Mouse (Mus musculus) spleen, adult 12 weeks (tissue): ENCODE measurements around the gene Sparcl1.

Experiments
- DNase-seq: peaks from one replicate; pipeline ENCODE4 v3.0.0; 2022; ENCODE audit warnings: low spot score

The Sparcl1 gene

DNA sequence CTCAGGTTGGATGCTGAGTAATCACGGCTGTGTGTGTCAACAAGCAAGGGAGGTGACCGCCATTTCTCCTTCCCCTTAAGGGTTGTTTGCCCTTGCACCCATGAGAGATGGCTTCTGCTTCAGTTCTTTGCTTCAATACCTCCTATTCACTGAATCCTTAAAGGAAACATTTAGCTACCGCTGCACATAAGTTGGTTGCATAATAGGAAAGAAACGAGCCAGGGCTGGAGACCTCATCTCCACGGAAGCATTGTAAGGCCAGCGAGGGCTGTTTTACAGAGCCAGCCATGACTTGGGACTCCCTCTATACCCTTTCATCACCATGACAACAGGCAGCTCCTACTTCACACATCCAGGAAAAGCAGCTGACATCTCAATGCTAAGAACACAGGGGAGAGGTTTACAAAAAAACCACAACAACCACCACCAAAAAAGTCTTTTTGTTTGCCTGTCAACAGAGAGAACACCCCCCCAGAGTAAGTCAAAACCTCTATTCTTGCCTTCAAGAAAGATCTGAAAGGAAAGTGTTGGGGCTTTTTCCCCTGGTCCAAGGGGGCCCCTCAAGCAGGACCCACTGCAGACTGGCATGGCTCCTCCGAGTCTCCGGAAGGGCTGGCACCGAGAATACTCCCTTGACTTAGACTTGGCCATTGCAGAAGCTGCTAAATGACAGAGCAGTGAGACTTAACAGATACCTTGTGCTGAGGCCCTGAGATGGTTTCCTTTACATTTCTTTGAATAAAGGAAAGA, 3.2 kb downstream of the Sparcl1 start:
- no peak for DNase-seq

DNA sequence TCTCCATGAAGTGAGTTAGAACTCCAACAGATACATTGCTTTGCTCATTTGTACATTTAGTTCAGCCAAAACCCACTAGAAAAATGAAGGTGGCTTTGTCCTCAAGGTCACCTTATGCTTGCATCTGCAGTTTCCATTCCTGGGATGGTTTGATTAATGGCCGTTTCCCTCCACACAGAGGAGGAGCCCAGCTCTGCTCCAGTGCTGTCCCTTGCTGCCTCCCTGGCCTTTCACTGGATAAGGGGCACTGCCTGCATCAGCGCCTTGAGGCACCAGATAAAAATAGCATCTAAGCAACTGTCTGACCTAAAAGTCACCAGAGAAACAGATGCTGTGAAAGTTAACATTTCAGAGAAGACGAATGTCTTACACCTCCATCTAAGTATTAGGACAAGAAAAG, 4.0 kb downstream of the Sparcl1 start:
- no peak for DNase-seq

DNA sequence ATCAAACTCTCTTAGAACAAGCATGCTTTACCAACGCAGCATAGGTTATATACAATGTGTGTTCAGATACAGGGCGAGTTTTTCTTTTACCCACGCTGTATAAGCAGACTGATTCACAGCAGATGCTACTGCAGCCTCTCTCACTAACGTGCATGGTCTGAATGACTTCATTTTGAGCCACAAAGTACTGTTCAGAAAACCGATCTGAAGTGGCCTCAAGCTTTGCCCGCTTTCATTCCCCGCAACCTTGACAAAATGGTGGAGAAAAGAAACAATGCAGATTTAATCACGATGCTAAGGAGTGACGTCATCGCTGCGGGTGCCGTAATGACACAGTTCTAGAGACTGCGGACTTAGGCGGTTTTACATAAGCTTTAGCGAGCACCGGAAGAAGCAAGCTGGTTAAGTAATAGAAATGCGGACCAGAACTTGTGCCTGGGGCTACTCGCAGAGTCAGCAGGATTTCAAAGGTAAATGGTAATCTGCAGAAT, 4.6 kb downstream of the Sparcl1 start:
- no peak for DNase-seq

DNA sequence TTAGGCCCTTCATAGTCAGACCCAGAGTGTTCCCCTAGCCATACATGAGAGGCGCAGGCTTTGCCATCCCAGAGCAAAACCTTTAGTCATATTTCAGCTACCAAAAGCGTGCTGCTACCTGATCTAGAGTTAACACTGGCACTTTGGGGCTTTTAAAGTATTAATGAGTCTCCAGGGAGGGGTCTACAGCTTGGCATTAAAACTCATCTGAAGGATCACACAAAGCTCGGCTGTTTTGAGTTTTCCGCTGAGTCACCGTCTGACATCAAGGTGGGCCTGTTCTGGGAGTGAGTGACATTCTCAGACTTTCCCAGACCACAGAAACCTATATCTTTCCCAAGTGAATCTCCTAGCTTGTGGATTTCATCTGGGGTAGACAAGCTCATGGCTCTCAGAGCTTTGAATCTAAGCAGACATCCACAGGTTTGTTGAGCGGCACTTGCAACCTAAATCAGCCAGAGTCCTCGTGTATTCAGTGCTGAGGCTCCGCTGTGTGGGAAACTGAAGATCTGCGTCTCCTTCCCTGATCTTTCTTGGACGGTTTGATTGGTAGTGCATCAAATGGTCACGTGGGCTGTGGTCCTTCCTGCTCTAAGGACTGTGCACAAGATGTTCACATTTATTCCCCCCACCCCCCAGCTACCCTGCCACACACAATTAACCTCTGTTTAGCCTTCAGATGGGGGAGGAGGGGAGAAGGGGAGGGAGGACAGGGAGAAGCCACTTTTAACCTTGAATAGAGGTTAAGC, 5.2 kb downstream of the Sparcl1 start:
- DNase-seq = no peak

DNA sequence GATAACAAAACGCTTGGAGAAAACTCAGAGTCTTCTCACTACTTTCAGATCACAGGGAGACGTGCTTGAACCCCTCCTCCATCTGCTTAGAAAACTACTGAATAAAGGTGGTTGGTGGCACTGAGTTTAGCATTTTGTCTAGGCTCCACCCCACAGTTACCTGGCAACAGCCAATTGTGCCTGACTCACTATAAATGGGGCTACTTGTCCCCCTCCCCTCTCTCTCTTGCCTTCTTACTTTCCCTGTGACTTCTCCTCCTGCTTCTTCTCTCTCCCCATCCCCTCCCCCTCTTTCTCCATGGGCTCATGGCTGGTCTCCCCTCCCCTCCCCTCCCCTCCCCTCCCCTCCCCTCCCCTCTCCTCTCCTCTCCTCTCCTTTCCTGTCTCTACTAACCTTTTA, 9.4 kb downstream of the Sparcl1 start:
- no peak for DNase-seq

DNA sequence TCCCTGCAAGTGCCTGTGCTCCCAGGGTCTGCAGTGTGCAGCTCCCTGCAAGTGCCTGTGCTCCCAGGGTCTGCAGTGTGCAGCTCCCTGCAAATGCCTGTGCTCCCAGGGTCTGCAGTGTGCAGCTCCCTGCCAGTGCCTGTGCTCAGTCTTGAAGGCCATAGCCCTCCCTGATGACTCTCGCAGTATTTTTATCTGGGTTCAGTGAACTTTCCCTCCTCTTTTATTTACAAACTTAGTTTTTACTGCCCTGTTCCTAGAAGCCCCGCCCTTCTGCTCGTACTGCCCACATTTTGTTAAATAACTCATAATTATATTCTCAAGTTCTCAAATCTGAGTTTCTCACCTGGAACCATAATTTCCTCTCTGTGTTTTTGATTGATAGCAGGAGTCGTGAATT, 10.4 kb downstream of the Sparcl1 start:
- no peak for DNase-seq

DNA sequence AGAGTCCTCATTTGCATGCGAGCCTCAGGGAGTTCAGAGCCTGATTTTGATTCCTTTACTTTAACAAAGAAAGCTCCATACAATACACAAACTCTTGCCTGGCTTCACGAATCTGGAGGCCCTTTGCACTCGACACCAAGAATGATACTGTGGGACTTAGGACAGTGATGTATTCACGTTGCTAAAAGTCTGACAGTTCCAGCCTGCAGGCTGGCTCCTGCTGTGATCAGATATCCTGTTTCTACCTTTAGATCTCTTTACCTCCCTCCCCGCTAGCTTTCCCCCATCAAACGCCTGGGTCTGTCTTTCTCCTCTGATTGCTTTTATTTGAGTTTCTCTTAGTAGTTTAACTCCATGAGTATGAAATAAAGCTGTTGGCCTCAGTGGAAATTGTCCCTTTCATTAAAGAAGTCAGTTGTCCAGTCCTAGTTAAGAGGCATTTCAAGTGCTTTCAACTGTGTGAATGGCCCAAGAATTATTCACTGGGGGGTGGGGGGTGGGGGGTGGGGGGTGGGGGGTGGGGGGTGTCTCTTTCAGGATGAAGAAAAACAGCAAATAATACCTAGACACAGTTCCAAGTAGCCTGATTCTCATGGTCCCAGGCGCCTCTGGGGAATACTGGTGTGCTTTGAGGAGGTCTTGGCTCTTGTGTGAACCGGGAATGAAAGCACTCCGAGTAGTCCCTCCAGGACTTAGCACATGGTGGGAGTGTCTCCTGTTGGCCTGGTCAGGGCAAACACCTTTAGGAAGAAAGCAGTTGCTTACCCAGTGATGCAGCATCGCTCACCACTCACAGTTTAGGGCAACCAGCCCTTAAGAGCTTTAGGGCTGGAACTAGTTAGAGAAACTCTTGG, 11.6 kb downstream of the Sparcl1 start:
- no peak for DNase-seq

DNA sequence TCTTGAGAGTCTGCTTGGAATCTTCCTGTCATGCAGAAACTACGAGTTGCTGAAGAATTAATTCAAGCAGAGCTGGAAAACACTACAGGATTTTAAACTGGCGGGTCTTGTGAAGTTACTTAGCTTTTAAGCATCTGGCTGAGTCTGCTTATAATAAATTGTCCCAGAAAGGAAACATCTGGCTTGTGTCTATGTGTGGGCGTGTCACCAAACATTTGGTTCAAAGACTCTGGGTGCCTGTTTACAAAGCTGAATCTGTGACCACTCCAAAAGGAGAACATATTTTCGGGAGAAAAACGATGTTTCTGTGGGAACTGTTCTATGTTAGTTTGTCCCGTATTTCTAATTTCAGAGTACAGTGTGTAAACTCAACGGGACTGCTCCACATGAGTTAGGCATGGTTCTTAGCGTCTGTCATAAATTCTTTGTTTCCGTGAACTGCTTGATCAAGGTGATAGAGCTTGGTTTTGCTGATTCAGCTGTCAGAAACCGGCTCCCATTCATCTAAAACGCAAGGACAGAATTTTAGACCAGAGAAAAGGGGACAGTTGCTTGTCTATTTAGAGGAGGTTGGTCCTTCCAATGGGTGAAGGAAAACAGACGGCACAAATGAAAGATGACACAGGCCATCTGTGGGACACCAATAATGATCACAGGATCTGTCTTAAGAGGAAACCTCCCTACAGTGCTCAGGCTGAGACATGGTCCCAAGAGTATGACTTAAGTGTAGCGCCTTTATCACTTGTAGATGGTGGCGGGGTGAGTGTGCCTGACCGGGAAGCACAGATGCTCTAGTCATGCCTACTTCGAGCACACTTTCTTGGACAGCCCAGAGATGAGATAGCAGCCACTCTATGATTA, 17.2 kb downstream of the Sparcl1 start:
- DNase-seq = no peak

DNA sequence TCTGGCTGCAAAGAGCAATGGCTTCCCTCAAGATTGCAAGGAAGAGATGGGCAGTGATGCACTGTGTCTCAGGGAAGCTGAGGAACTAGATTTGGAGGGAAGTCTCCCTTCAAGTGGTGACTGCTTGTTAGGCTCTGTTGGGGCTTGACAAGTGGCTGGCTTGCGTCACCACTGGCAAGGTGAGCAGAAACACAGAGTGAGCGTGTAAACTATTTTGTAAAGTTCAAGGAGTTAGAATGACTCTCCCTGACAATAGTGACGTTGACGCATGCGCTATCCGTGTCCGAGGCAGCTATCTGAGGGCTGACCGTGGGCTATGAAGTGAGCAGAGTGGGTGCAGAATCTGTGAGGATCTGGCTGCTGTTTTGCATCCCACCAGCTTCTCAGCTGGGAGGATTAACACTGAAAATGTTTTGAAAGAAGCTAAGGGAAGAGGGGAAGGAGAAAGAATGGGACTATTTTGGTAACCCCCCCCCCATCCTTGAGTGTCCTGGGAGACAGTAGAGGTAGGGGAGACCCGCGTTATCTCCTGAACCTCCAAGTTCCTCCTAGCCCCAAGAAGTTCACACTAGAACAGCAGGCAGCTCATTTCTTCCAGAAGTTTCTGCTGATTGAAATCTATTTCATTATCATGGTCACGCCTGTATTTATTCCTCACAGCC, 18.0 kb downstream of the Sparcl1 start:
- DNase-seq = no peak

DNA sequence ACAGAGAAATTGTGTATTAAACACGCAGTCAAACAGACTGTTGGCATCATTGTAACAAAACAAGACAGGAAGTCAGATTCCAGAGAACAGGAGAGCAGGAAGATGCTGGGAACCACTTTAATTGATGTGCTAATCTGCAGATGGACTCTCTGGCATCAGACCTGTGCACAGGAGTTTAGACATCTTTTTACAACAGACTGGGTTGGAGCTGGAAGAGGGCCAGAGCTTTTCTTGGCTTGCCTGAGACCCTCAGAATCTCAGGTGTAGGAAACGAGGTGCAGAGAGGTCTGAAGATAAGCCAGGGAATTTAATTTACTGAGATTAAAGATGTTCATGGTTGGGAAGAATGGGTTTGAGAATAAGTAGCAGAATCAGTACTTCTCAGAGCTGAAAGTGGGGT, 23.8 kb downstream of the Sparcl1 start:
- no peak for DNase-seq

DNA sequence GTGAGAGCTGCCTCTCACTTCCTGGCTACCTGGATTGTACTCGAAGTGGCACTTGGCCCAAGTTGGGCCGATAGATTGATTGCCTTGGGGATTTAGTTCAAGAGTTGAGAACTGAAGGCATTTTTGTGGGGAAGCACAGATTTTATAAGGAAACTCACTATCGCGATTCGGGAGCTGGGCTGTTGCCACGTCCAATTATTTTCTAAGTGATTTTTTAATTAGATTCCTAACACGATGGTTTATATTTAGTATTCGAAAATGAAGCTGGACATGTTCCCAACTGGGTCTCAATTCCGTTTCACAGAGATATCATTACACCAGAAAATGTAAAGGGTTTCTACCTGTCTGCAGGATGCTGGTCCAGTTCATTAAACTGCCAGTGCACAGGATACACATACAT, 28.2 kb downstream of the Sparcl1 start:
- DNase-seq = no peak

DNA sequence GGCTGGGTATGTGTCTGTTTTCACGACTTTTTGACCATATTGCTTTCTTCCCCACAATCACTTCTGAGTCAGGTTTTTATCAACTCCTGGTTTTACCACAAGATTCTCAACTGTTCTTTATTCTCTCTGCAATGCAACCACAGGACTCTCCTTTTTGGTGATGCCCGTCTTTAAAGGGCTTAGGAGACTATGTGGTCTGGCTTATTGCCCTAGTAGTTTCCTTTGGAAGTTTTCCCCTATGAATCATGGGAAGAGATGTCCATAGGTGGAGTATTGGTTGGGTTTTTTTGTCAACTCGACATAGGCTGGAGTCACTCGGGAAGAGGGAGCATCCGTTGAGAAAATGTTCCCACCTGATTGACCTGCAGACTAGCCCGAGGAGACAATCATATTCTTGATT, 32.8 kb downstream of the Sparcl1 start:
- DNase-seq = no peak

DNA sequence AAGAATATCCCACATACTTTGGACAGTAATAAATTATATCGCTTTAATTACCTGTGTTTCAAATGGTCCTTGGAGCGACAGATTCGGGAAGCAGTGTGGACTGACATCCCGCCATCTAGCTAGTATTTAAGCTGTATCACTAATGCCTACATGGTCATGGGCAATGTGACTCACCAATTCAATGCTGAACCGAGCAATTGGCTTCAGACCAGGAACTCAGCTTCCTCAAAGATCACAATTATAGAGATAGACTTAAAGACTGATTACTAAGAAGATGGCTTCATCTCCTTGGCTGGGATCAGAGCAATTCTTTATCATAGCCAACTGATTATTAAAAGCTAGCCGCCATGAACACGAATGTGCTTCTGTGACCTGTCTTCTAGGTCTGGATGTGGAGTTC, 36.0 kb downstream of the Sparcl1 start, which contains the start of gene Gm17660:
Gene Gm17660 (minus strand): TSS at position 101 of the 400 bp plus-strand sequence.
- DNase-seq = no peak

DNA sequence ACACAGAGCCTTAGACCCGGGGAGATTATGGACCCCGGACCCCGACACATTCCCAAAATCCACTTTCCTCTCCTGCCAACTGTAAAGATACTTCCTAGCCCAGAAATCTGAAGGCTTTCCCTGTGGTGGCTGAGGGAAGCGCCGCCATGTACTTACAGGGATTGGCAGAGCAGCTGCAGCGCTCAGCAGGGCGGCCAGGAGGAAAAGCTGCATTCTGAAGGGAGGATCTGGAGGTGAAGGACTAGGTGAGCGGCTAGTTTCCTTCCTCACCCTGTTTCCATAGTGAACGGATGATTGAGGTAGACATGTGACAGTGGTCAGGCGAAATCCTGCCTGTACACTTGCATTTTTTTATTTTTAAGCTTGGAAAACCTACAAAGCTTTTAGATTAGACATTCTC, 37.2 kb downstream of the Sparcl1 start:
- DNase-seq = no peak

DNA sequence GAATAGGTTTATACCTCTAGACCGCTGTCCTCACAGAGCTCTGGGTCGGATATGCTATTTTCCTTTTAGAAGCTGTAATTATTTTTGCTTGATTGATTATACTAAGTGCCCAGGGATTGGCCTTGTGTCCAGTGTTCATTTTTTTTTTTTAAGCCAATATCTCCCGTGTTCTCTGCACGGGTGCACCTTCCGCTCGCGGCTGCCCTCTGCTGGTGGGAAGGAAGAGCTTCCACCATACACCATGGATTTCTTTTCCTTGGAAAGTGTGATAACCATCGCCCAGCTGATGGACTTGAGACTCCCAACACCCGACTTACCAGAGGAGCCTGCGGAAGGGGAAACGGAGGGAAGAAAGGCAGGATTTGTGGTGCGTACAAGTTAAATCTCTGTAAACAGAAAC, 39.1 kb downstream of the Sparcl1 start:
- peak; percentile 30 for DNase-seq

DNA sequence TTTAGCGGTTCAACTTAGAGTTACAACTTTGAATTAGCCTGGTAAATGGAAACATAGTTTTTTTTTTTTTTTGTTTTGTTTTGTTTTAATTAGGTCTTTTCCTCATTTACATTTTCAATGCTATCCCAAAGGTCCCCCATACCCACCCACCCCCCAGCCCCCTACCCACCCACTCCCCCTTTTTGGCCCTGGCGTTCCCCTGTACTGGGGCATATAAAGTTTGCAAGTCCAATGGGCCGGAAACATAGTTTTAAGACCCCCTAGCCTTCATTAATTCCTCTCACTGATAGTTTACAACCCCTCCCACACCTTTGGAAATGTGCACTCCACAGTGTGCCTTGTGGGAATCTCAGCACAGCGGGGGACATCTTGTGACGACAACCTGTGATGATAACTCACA, 39.9 kb downstream of the Sparcl1 start:
- no peak for DNase-seq

DNA sequence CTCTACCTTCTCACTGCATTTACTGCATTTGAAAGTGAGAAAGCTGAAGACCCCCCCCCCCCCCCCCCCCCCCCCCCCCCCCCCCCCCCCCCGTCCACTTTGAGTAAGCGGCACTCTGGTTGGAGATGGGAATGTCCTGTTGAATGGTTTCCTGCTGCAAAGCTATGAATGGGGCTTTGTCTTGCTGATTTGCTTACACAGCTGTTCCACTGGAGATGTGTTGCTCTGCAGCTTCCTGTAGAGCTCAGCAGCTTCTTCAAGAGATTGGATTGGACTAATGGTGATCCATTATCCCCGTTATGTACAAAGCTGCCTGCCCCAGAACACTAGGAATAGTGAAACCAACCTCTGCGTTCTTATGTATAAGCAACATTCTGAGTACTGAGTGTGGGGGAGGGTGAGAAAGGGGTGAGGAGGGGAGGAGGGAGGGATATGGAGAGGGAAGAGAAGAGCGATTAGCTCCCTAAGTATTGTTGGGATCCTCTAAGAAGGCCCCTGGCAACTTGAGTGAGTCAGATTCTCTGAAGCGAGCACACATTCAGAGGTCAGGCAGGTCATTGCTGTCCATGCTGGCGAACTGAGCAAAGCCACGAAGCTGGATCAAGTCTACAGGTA, 41.2 kb downstream of the Sparcl1 start:
- DNase-seq = no peak

DNA sequence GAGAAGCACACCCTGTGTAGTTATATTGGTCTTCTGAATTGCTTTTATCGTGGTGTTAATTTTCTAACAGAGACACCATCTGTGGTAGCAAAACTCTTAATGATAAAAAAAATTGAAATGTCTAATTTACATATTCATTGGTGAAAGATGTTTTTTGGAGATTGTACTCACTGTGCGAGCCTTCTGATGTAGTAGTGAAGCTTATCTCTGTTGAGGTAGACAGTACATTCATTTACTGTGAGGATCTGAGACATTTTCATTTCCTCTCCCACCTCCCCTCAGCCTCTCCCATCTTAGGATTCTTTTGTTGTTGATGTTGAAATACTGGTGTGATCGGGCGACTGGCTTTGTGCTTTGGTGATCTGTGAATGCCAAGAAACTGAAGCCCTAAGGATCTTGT, 42.5 kb downstream of the Sparcl1 start:
- no peak for DNase-seq

DNA sequence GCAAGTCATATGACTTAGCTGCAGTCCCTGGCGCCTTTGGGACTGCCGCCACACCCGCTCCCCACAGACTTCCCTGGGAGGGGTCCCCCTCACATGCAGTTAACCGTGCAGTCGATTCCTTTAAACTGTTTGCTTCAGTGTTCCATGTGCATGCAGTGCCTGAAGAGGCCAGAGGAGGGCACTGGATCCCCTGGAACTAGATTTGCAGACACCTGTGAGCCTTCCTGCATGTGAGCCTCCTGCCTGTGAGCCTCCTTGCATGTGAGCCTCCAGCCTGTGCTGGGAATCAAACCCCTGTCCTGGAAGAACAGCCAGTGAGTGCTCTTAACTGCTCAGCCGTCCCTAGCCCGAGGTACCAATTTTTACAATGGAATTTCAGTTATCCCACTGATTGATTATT, 44.8 kb downstream of the Sparcl1 start:
- no peak for DNase-seq

DNA sequence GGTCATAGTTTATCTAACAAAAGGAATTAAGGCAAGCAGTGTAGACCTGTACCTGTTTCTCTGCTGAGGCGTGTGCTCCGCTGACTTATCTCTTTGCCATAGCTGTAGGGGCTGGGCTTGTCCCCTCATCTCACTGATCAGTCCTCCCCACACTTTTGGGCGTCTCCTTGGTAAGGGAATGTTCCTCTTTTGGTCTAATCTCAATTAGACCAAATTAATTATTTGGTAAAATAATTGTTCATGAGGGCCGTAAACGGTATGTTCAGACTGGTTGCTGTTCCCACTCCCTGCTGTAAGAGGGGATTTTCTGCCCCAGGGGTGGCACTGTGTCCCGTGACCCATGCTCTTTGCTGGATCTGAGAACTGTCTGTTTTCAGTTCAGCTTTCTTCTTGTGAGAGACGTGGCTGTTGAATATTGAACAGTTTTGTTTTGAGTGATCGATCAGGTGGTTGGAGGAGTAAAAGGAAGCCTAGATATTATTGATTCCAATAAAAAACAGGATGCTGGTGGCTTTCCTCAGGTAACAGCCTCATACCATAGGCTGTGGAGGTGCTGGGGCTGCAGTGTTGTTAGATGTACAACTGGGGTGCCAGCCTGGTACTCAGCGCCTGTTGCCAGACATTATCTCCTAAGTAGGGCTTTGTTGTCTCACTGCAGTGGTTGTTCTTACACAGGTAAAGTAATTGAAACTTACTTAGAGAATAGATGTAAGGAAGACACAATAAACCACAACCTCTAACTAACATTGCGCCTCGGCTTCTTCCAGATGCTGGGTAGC, 50.6 kb downstream of the Sparcl1 start:
- no peak for DNase-seq
